Mouse (Mus musculus): ENCODE data around the gene Pi4kb.

The Pi4kb gene

GRCm38 (mm10) chr3:94953764-94954616, 20.5 kb upstream of the Pi4kb start, which contains the start of gene Rfx5:
TSS of gene Rfx5 (plus strand) at chr3:94954075.
- DNase-seq (ENCODE audit: low spot score in 2 of 2) = peak; percentile 88 to 92

GRCm38 (mm10) chr3:94958295-94958694, 16.2 kb upstream of the Pi4kb start:
- DNase-seq (ENCODE audit: low spot score in 2 of 2) = no peak

GRCm38 (mm10) chr3:94959871-94960270, 14.7 kb upstream of the Pi4kb start:
- no peak for DNase-seq (ENCODE audit: low spot score in 2 of 2)

GRCm38 (mm10) chr3:94960322-94960721, 14.2 kb upstream of the Pi4kb start:
- DNase-seq (ENCODE audit: low spot score in 2 of 2) = no peak

GRCm38 (mm10) chr3:94964989-94965388, 9.5 kb upstream of the Pi4kb start:
- DNase-seq (ENCODE audit: low spot score in 2 of 2) = no peak

- DNase-seq (ENCODE audit: low spot score in 2 of 2) = no peak
Measured at GRCm38 (mm10) chr3:94965878-94966277, 8.7 kb upstream of the Pi4kb start.

- DNase-seq (ENCODE audit: low spot score in 2 of 2) = no peak
Measured at GRCm38 (mm10) chr3:94972552-94972951, 2.0 kb upstream of the Pi4kb start.

GRCm38 (mm10) chr3:94973620-94974019, 911 bp upstream of the Pi4kb start:
- DNase-seq (ENCODE audit: low spot score in 2 of 2) = no peak

GRCm38 (mm10) chr3:94974026-94974527, 454 bp upstream of the Pi4kb start:
- no peak for DNase-seq (ENCODE audit: low spot score in 2 of 2)

GRCm38 (mm10) chr3:94984312-94984711, 9.8 kb downstream of the Pi4kb start:
- DNase-seq (ENCODE audit: low spot score in 2 of 2) = peak in 1 of 2 experiments; percentile 40

- DNase-seq (ENCODE audit: low spot score in 2 of 2) = no peak
Measured at GRCm38 (mm10) chr3:94985513-94985912, 11.0 kb downstream of the Pi4kb start.

GRCm38 (mm10) chr3:94987578-94987977, 13.0 kb downstream of the Pi4kb start:
- peak; percentile 65 to 80 for DNase-seq (ENCODE audit: low spot score in 2 of 2)

GRCm38 (mm10) chr3:94989159-94989761, 14.7 kb downstream of the Pi4kb start:
- DNase-seq (ENCODE audit: low spot score in 2 of 2) = no peak

GRCm38 (mm10) chr3:94996946-94997345, 22.4 kb downstream of the Pi4kb start:
- peak; percentile 79 for DNase-seq (ENCODE audit: low spot score in 2 of 2)

GRCm38 (mm10) chr3:95002569-95002968, 28.0 kb downstream of the Pi4kb start:
- DNase-seq (ENCODE audit: low spot score in 2 of 2) = no peak

GRCm38 (mm10) chr3:95003273-95003672, 28.7 kb downstream of the Pi4kb start:
- no peak for DNase-seq (ENCODE audit: low spot score in 2 of 2)

GRCm38 (mm10) chr3:95005651-95006050, 31.1 kb downstream of the Pi4kb start:
- no peak for DNase-seq (ENCODE audit: low spot score in 2 of 2)

GRCm38 (mm10) chr3:95007706-95008105, 33.2 kb downstream of the Pi4kb start:
- DNase-seq (ENCODE audit: low spot score in 2 of 2) = no peak

GRCm38 (mm10) chr3:95010396-95010795, 35.9 kb downstream of the Pi4kb start:
- no peak for DNase-seq (ENCODE audit: low spot score in 2 of 2)

- no peak for DNase-seq (ENCODE audit: low spot score in 2 of 2)
Measured at GRCm38 (mm10) chr3:95012982-95013381, 38.5 kb downstream of the Pi4kb start.

- no peak for DNase-seq (ENCODE audit: low spot score in 2 of 2)
Measured at GRCm38 (mm10) chr3:95013699-95014427, 39.3 kb downstream of the Pi4kb start.
